Mouse (Mus musculus) small intestine, adult 2 months (tissue): Measurements from ENCODE around the gene Id3.

Source experiments
- CTCF ChIP-seq: fragments of 200-500 bp; IDR thresholded peaks from 2 replicates; pipeline ENCODE4 v1.5.1; 2012; ENCODE audit warnings: low read depth, mild to moderate bottlenecking, control low read depth, inconsistent platforms, low read length, moderate library complexity, mixed read lengths; ENCODE audit not compliant: insufficient replicate concordance, insufficient read length; ENCODE audit errors: extremely low read depth
- POLR2A ChIP-seq: fragments of 200-500 bp; IDR thresholded peaks from 2 replicates; pipeline ENCODE4 v1.6.1; 2012; ENCODE audit warnings: low read depth, mild to moderate bottlenecking, control low read depth, inconsistent platforms, low read length, moderate library complexity

DNA sequence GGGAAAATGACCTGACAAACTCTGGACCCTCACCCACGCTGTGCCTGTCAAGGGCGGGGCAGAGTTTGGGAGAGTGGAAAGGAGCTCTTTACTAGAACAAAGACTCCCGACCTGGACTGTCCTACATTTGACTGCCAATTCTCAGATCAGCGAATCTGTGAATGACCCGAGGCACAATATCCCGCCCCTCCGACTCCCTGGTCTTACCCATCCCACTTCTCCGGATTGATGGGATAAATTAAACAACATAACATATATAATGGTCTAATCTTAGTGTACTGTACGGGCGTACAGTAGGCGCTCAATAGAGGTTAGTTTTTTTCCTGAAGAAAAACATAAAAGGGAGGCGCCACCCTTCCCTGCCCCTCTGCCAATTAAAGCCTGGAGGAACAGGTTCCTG is 28.2 kb downstream of the Id3 start:
- no peak for TF ChIP-seq CTCF
- TF ChIP-seq POLR2A, result no peak
